Mouse (Mus musculus): Measurements from ENCODE around the gene Map7d1.

Gene Map7d1

DNA sequence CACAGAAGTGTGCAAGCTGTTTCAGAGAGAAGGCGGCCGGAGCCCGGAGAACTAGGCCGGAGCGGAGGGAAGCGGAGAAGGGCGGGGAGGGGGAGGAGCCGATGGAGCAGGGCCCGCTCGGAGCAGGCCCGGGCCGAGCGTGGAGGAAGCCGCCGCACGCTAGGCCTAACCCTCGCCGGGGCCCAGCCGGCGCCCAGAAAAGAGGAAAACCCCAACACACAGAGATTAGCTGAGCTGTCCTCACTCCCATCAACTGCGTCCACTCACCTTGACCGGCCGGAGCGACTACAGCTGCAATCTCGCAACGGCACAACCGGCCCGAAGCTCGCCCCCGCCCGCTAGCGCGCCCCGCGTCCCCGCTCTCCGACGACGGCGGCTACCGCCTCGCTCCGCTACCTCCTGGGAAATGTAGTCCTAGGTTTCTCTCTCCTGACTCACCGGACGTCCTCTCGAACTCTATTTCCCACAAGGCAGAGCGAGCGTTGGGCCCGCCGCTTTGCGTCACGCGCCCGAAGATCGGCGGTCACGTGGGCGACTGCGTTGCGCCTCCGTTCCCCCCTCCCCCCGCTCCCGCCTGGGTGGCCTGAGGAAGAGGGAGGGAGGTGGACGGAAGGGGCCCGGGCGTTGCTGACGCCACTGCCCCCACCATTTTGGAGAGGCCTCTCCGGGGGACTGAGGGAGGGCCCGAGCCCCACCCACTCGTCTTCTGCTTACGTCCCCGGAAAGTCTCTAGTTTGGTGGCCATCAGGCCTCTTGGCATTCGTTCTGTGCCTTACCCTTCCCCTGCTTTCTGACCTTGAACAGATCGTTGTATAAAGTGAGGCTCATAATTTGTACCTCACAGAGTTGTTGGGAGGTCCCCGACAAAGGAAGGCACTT lies 53.6 kb downstream of the Map7d1 start, which contains the start of gene Thrap3:
Gene Thrap3, minus strand, starts transcription at position 458 of the 879 bp plus-strand sequence.
- DNase-seq (ENCODE audit: extremely low spot score, low spot score), result peak; percentile 97

DNA sequence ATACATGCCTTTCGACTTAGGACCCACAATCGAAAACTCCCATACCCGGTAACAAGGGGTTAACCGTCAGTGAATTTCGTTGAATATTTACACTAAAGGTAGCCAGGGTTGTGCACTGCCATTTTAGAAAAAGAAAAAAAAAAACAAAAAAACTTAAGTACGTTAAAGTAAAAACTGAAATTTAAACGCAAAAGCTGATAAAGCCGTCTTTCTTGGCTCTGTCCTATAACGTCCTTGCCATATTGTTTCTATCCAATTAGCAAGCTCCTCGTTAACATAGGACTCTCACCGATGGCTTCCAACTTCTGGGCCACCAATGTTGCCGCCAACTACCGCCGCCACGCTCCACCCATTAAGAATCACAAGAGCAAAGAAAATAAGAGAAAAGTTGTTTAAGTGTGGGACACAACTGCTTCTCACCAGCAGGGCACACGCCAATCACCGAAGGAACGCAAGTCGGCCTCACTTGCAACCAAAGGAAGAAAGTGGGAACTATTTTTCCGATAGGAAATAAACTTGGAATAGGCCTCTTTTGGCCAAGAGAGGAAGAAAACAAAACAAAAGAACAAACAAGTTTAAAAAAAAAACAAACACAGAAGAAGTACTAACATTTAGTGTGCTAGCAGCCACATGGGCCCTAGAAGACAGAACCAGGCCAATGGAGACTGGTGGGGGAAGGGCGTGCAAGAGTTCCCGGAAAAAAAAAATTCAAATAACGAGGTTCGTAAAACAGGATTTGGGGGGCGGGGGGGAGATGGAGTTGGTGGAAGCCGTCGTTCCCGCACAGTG lies 54.4 kb downstream of the Map7d1 start:
- DNase-seq (ENCODE audit: extremely low spot score, low spot score), result peak; percentile 42

DNA sequence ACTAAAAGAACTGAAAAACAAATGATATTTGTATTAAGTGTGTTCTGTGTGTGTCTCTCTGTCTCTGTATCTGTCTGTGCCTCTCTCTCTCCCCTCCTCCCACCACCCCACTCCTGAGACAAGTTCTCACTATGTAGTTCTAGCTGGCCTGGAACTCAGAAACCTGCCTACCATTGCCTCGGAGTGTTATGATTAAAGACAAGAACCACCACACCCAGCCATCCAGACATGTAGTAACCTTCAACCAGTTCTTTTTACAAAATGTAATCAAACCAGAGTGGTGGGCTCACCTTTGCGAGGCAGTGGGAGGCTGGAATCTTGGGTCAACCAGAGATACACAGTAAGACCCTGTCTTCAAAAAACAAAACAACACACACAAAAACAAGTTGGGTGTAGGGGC lies 55.5 kb downstream of the Map7d1 start:
- DNase-seq (ENCODE audit: extremely low spot score, low spot score), result no peak

DNA sequence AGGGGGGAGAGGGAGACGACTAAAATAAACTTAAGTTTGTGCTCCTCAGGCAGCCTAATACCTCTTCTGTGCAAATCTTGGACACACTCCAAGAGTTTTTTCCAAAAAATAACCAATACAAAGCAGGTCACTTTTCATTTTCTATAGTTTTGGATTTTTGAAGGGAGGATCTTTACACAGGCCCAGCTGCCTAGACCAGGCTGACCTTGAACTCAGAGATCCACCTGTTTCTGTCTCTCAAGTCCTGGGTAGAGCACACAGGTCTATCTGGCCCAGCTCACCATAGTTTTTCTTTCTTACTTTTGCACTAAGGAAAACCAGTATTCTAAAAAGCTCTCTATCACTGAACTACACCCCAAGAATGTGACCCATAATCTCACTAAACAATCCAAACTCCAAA lies 56.1 kb downstream of the Map7d1 start:
- DNase-seq (ENCODE audit: extremely low spot score, low spot score), result no peak

DNA sequence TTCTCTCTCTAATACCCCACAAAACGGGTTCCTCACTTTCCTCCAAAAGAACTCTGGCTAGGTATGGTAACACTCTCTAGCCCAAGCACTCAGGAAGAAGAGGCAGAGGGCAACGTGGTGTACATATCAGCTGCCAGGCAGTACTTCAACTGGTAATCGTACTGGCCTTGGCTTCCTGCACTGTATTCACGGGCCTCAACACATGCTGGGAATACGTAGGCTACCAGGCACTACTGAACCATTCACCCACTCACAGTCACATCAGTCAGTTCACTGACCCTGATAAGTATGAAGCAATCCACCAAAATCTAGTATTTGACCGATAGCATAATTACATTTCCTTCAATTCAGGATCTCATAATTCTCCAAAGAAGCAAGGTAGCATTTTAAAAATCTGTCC lies 56.6 kb downstream of the Map7d1 start:
- DNase-seq (ENCODE audit: extremely low spot score, low spot score), result no peak

DNA sequence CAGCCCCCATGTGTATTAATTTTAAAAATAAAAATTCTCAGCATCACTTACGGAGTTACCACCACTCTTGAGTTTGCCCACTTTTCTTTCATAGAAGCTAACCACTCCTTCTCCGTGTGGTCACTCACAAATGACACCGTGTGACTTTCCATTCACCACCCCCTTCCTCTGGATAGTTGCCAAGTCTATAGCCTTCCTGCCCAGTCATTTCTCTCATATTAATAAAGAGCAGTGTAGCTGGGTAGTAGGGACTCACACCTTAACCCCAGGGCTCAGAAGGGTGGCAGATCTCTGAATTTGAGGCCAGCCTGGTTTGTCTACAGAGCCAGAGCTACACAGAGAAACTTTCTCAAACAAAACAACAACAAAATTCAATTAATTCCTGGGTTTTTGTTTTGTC lies 58.7 kb downstream of the Map7d1 start:
- DNase-seq (ENCODE audit: extremely low spot score, low spot score), result no peak

DNA sequence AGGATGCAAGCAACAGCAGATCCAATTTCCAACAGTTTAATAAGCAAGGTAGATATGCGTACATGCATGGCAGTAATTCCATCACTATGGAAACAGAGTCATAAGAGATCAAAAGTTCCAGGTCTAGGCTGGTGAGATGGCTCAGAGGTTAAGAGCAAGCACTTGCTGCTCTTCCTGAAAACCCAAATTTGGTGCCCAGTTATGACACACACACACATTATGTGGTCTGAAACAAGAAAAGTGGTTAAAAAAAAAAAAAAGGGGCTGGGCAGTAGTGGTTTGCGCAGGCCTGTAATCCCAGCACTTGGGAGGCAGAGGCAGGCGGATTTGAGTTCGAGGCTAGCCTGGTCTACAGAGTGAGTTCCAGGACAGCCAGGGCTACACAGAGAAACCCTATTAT lies 61.2 kb downstream of the Map7d1 start:
- no peak for DNase-seq (ENCODE audit: extremely low spot score, low spot score)

DNA sequence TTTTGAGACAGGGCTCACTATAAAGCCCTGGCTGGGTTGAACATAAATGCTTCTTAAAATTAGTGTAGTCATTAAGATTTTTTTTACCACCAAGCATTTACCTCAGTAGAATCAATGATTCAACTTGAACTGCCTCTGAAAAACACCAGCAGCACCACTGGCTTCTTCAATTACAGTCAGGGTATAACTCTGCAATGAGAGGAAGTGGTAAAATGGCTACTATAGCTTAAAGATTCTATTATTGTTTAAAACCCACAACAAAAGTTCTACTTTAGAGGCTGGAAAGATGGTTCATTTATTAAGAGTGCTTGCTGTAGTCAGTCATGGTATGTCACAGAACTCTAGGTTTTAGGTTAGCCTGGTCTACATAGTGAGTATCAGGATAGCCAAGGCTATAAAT lies 61.9 kb downstream of the Map7d1 start:
- DNase-seq (ENCODE audit: extremely low spot score, low spot score), result no peak

DNA sequence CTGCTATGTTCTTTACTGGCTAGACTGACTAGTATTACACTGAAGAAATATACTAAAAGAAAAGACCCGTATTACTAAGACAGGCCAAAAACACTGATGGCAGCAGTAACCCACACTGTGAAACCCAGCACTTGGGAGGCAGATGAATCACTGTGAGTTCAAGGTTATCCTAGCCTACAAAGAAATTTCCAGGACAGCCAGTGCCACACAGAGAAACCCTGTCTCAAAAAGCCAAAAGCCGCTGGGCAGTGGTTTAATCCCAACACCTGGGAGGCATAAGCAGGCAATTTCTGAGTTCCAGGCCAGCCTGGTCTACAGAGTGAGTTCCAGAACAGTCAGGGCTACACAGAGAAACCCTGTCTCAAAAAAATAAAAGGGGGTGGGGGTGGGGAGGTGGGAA lies 65.5 kb downstream of the Map7d1 start:
- DNase-seq (ENCODE audit: extremely low spot score, low spot score), result no peak

DNA sequence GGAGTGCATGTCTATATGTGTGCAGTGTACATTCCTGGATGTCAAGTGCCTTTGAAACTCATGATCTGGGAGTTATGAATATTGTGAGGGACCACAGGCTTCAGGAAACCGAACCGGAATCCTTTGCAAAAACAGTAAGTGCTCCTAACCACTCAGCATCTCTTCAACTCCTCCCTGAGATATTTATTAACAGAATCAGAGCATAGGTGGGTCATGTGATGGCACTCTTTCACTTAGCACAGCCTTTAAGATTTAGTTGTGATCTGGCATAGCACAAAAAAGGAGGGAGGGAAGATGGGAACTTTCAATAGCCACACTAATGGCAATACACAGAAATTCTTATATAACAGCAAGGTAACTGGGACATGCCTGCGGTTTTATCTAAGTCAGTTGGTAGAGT lies 69.0 kb downstream of the Map7d1 start:
- no peak for DNase-seq (ENCODE audit: extremely low spot score, low spot score)

DNA sequence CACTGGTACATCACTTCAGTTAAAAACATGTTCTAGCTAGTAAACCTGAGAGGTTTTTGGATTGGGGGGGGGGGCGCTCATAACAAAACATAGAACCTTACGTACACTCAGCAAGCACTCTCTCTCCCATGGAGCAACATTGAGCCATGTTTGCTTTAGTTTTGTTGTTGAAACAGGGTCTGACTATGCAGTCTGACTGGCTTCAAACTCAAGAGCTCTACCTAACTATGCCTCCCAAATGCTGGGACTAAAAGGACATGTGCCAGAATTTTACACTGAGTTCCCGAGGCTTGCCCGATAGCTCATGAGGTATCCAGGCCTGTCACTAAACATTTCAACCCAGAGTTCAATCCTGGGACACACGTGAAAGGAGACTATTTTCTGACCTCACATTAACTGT lies 73.1 kb downstream of the Map7d1 start:
- DNase-seq (ENCODE audit: extremely low spot score, low spot score), result no peak

Measured in neural tube, embryonic 10.5 days (tissue).